Mouse (Mus musculus) right cerebral cortex, postnatal 10 days (tissue): ENCODE data around the gene Chrm5.
"Not testable (repeated sequence)": the region's sequence is repeated elsewhere in the genome, so short reads cannot be mapped to it uniquely, and the experiment has no call there.

Experiments
- DNase-seq, 2 experiments: peaks; one replicate each; pipeline ENCODE4 v3.0.0; 2021; ENCODE audit warnings: low spot score in 2 of 2

Gene Chrm5

GRCm38 (mm10) chr2:112482533-112483333 is 2.2 kb upstream of the Chrm5 start:
- DNase-seq: peak in 1 of 2 experiments; percentile 62

GRCm38 (mm10) chr2:112481564-112481963 is 995 bp upstream of the Chrm5 start:
- DNase-seq: no peak

GRCm38 (mm10) chr2:112476554-112476953 is 4.0 kb downstream of the Chrm5 start:
- no peak for DNase-seq

GRCm38 (mm10) chr2:112474997-112475724 is 5.4 kb downstream of the Chrm5 start:
- no peak for DNase-seq

GRCm38 (mm10) chr2:112472076-112472475 is 8.5 kb downstream of the Chrm5 start:
- DNase-seq: peak in 1 of 2 experiments; percentile 17

- DNase-seq: no peak
Observed at GRCm38 (mm10) chr2:112470961-112471381, 9.6 kb downstream of the Chrm5 start.

- DNase-seq: no peak
Observed at GRCm38 (mm10) chr2:112469542-112469941, 11.0 kb downstream of the Chrm5 start.

- DNase-seq: no peak
Observed at GRCm38 (mm10) chr2:112460557-112460956, 20.0 kb downstream of the Chrm5 start.

GRCm38 (mm10) chr2:112454862-112455564 is 25.6 kb downstream of the Chrm5 start, which contains the start of gene Emc7:
Emc7 (plus strand) TSS chr2:112454997.
- peak; percentile 97 to 98 for DNase-seq

GRCm38 (mm10) chr2:112454125-112454861 is 26.3 kb downstream of the Chrm5 start:
- DNase-seq: no peak

- DNase-seq: not testable (repeated sequence)
Observed at GRCm38 (mm10) chr2:112452513-112452912, 28.1 kb downstream of the Chrm5 start.

GRCm38 (mm10) chr2:112449597-112450296 is 30.8 kb downstream of the Chrm5 start:
- DNase-seq: peak in 1 of 2 experiments; percentile 32

GRCm38 (mm10) chr2:112448510-112449059 is 32.0 kb downstream of the Chrm5 start:
- DNase-seq: no peak

- not testable (repeated sequence) for DNase-seq
Observed at GRCm38 (mm10) chr2:112448046-112448445, 32.5 kb downstream of the Chrm5 start.

GRCm38 (mm10) chr2:112445511-112445910 is 35.1 kb downstream of the Chrm5 start:
- DNase-seq: no peak

- no peak for DNase-seq
Observed at GRCm38 (mm10) chr2:112443491-112443890, 37.1 kb downstream of the Chrm5 start.

- DNase-seq: no peak
Observed at GRCm38 (mm10) chr2:112437589-112437988, 43.0 kb downstream of the Chrm5 start.

- DNase-seq: no peak
Observed at GRCm38 (mm10) chr2:112436292-112436691, 44.3 kb downstream of the Chrm5 start.

GRCm38 (mm10) chr2:112433359-112433758 is 47.2 kb downstream of the Chrm5 start:
- no peak for DNase-seq

GRCm38 (mm10) chr2:112432523-112432922 is 48.0 kb downstream of the Chrm5 start:
- DNase-seq: no peak
